9 mouse cellular contexts compared by ENCODE assay signal in genomic region chr13:17837610-17838483, GRCm38 (mm10). TPM values are rescaled to one million over a fixed set of nuclear protein-coding genes. Genes with fewer than 3 reads are reported as not detected.
DNase-seq lines count a peak whose midpoint lies in the region; ATAC-seq and TF ChIP-seq lines count a peak whose summit lies in the region.
"Had no signal": no experiment of that assay in that cellular context is flagged by ENCODE, and none has a peak within 500 bp of the region (broad histone marks: within the 10 kb centered on the region; RNA-seq: fewer than 3 reads in every experiment).

No protein-coding gene starts in this region.

- no peaks in the 10 kb centered on the region for H3K4me1 ChIP-seq in forebrain, embryonic 15.5 days
- no peaks in the 10 kb centered on the region for H3K4me1 ChIP-seq in lung, adult 2 months (ENCODE audit: control insufficient read depth, insufficient read depth, low read length)
- H3K4me1 ChIP-seq: liver, embryonic 13.5 days had no signal

- 43% methylated on average over 16 of the region's 16 CpGs for WGBS in forebrain, embryonic 15.5 days
- 34% methylated on average over 16 of the region's 16 CpGs for WGBS in lung, adult 2 months

- no peak overlapping the region for H3K4me2 ChIP-seq in forebrain, embryonic 15.5 days (replicated peaks)
- H3K4me2 ChIP-seq: liver, embryonic 13.5 days had no signal

- TF ChIP-seq CTCF in brain, embryonic 14.5 days (IDR thresholded peaks at IDR 0.05; ENCODE audit: borderline replicate concordance, extremely low read depth, insufficient read depth, insufficient read length): peak; percentile 76
- peak; percentile 38; the same call in 1 of the 2 replicates for TF ChIP-seq CTCF in lung, adult 2 months (IDR thresholded peaks at IDR 0.05; ENCODE audit: insufficient read depth, low read length)

- H3K27me3 ChIP-seq in forebrain, embryonic 15.5 days: no peaks in the 10 kb centered on the region
- H3K27me3 ChIP-seq: liver, embryonic 13.5 days had no signal

- peak; percentile 12 to 33 for DNase-seq in cerebellum, adult 18-20 months
- DNase-seq in cerebellum, adult 11-12 months: no peak
- peak; percentile 48 for DNase-seq in A20 (ENCODE audit: low read depth, low spot score)
- peak; percentile 70 for DNase-seq in brain, embryonic 14.5 days (ENCODE audit: low read depth)
- DNase-seq in kidney, adult 9 months: peak; percentile 40
- peak; percentile 28 for DNase-seq in lung, adult 2 months
- peak; percentile 40 to 62 for DNase-seq in right cerebral cortex, postnatal 10 days (ENCODE audit: low spot score in 2 of 2)

- no peak overlapping the region for H3K9ac ChIP-seq in forebrain, embryonic 15.5 days (replicated peaks)
- H3K9ac ChIP-seq: liver, embryonic 13.5 days had no signal

- no peak overlapping the region for H3K4me3 ChIP-seq in forebrain, embryonic 15.5 days
- no peak overlapping the region for H3K4me3 ChIP-seq in lung, adult 2 months (replicated peaks; ENCODE audit: extremely low read depth, low read depth, low read length)
- H3K4me3 ChIP-seq: liver, embryonic 13.5 days had no signal

- H3K27ac ChIP-seq in forebrain, embryonic 15.5 days (replicated peaks): no peak overlapping the region
- H3K27ac ChIP-seq: liver, embryonic 13.5 days had no signal

- no peak for TF ChIP-seq POLR2A in brain, embryonic 14.5 days (IDR thresholded peaks at IDR 0.05; ENCODE audit: borderline replicate concordance, extremely low read depth, insufficient read depth, insufficient read length, poor library complexity, severe bottlenecking)
- no peak for TF ChIP-seq POLR2A in lung, adult 2 months (IDR thresholded peaks at IDR 0.05; ENCODE audit: borderline replicate concordance, extremely low read depth, low read depth, low read length)

- H3K9me3 ChIP-seq in forebrain, embryonic 15.5 days: no peaks in the 10 kb centered on the region
- H3K9me3 ChIP-seq: liver, embryonic 13.5 days had no signal

- peak; percentile 43; the same call in 1 of the 2 replicates for ATAC-seq in forebrain, embryonic 15.5 days (replicated peaks)

- H3K36me3 ChIP-seq in forebrain, embryonic 15.5 days: no peaks in the 10 kb centered on the region
- H3K36me3 ChIP-seq: liver, embryonic 13.5 days had no signal

RNA-seq across cellular contexts. Expression of gene Cdk13, which starts 33.0 kb away (rescaled TPM):
- 36.9 and 46.7 TPM in 2 replicates for polyA plus RNA-seq in brain, embryonic 14.5 days (2012; rRNA removed)
- polyA plus RNA-seq in forebrain, embryonic 15.5 days (2015; fragmentation: Nextera tagmentation; extraction: Ambion mirVana): 19.6 and 19.7 TPM in 2 replicates
- polyA plus RNA-seq in lung, adult 2 months (2012; rRNA removed): 37.2 and 47.3 TPM in 2 replicates
